Mouse (Mus musculus): ENCODE measurements around the gene Zfp866.

GRCm38 (mm10) chr8:69713516-69713915, 77.5 kb downstream of the Zfp866 start:
- TF ChIP-seq CTCF (IDR thresholded peaks at IDR 0.05; ENCODE audit: extremely low read depth, insufficient read depth, low read length) (no peak), POLR2A (IDR thresholded peaks at IDR 0.05; ENCODE audit: extremely low read depth, insufficient read depth, low read length) (no peak)

All from cortical plate, adult 2 months (tissue).